Mouse (Mus musculus): ENCODE measurements at regions not wholly inside any gene's neighbourhood (a gene's known extent, or its start where the extent isn't known, plus 50 kb on each side); places are given as distances from the start of the nearest gene placed in this dataset.

DNA sequence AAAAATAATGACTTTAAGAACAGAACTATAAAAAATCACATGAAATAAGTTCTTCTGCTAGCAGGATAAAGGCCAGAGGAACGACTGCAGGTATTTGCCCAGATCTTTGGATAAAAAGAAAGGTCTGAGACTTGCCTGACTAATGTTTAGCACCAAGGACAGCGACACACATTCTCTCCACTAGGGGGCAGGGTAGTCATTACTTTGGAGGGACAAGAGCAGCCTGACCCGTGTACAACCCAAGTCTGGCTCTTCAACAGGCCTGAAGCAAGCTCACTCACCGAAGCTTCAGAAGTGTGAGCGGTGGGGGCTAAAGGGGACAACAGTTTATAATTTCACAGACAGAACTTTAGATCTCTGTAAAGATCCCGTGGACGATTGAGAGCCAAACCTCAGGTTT, 98.4 kb upstream of the Gm10234 start:
- TF ChIP-seq CTCF (IDR thresholded peaks at IDR 0.05; ENCODE audit: control insufficient read depth, insufficient read depth, insufficient replicate concordance, low read depth, low read length) (peak; percentile 86; the same call in 1 of the 2 replicates), POLR2A (IDR thresholded peaks at IDR 0.05; ENCODE audit: control insufficient read depth, low read depth, low read length) (no peak)
